Mouse (Mus musculus) ES-Bruce4 (cell line): ENCODE data around the gene Bmp2k.

ENCODE experiments used
- CTCF ChIP-seq: IDR thresholded peaks from one replicate; pipeline ENCODE4 v1.8.1; 2011; ENCODE audit warnings: low read depth, low read length
- EP300 ChIP-seq: IDR thresholded peaks from 2 replicates; pipeline ENCODE4 v1.6.1; 2011; ENCODE audit warnings: low read depth, low read length; ENCODE audit not compliant: insufficient read depth
- POLR2A ChIP-seq: IDR thresholded peaks from one replicate; pipeline ENCODE4 v1.8.1; 2011; ENCODE audit warnings: low read length; ENCODE audit not compliant: insufficient read depth

- TF ChIP-seq CTCF (no peak), EP300 (no peak), POLR2A (no peak)
Measured at GRCm38 (mm10) chr5:97056359-97056758, 58.9 kb downstream of the Bmp2k start.
